Mouse (Mus musculus) MEL (cell line): ENCODE measurements at regions not wholly inside any gene's neighbourhood (a gene's known extent, or its start where the extent isn't known, plus 50 kb on each side); places are given as distances from the start of the nearest gene placed in this dataset.

Experiments
- DNase-seq: peaks from one replicate; pipeline ENCODE4 v3.0.0; 2011; ENCODE audit warnings: low read depth, low spot score
- H3K27ac ChIP-seq: 2 replicates; pipeline ENCODE4 v1.5.1; 2012; ENCODE audit warnings: low read depth, mild to moderate bottlenecking, control low read depth, low read length, moderate library complexity; ENCODE audit not compliant: control insufficient read depth
- H3K27me3 ChIP-seq, 2 experiments: fragments of 150-350 bp in 1 of 2; sonication (generic) in 1 of 2; 2 replicates each; pipeline ENCODE4 v1.6.1; 2012; ENCODE audit warnings: low read length in 2 of 2, mild to moderate bottlenecking in 2 of 2, improper control_type of control experiment in 1 of 2, moderate library complexity in 1 of 2; ENCODE audit not compliant: insufficient read depth in 2 of 2, control insufficient read depth in 1 of 2
- H3K36me3 ChIP-seq, 2 experiments: 2 replicates each; pipeline ENCODE4 v1.6.1; 2012 to 2014; ENCODE audit warnings: low read length in 2 of 2, improper control_type of control experiment in 1 of 2, inconsistent platforms in 1 of 2, mild to moderate bottlenecking in 1 of 2; ENCODE audit not compliant: insufficient read depth in 2 of 2, control insufficient read depth in 1 of 2
- H3K4me1 ChIP-seq, 2 experiments: fragments of 150-350 bp in 1 of 2; sonication (generic) in 1 of 2; 2 replicates each; pipeline ENCODE4 v1.6.1; 2012; ENCODE audit warnings: low read length in 2 of 2, improper control_type of control experiment in 1 of 2, mild to moderate bottlenecking in 1 of 2; ENCODE audit not compliant: insufficient read depth in 2 of 2, control insufficient read depth in 1 of 2
- H3K4me3 ChIP-seq, 2 experiments: fragments of 150-350 bp in 1 of 2; sonication (generic) in 1 of 2; 2 replicates each; pipeline ENCODE4 v1.5.1; 2012; ENCODE audit warnings: low read depth in 2 of 2, low read length in 2 of 2, mild to moderate bottlenecking in 2 of 2, moderate library complexity in 2 of 2, control low read depth in 1 of 2, improper control_type of control experiment in 1 of 2; ENCODE audit not compliant: control insufficient read depth in 1 of 2, insufficient read depth in 1 of 2
- H3K79me2 ChIP-seq: 2 replicates; pipeline ENCODE4 v1.6.1; 2012; ENCODE audit warnings: mild to moderate bottlenecking, low read length, moderate library complexity; ENCODE audit not compliant: control insufficient read depth, poor library complexity, insufficient read depth
- H3K9ac ChIP-seq: 2 replicates; pipeline ENCODE4 v1.6.1; 2012; ENCODE audit warnings: low read depth, mild to moderate bottlenecking, control low read depth, low read length, moderate library complexity; ENCODE audit not compliant: control insufficient read depth, poor library complexity, severe bottlenecking
- H3K9me3 ChIP-seq: fragments of 150-350 bp; sonication (generic); replicated peaks from 2 replicates; pipeline ENCODE4 v1.6.1; 2012; ENCODE audit warnings: mild to moderate bottlenecking, low read length, improper control_type of control experiment, moderate library complexity; ENCODE audit not compliant: insufficient read depth
- BHLHE40 ChIP-seq: IDR thresholded peaks from 2 replicates; pipeline ENCODE4 v1.6.1; 2012; ENCODE audit warnings: low read depth, mild to moderate bottlenecking, inconsistent platforms, low read length, improper control_type of control experiment, borderline replicate concordance
- CHD2 ChIP-seq: IDR thresholded peaks from 2 replicates; pipeline ENCODE4 v1.6.1; 2011; ENCODE audit warnings: low read length, improper control_type of control experiment
- E2F4 ChIP-seq: IDR thresholded peaks from 2 replicates; pipeline ENCODE4 v1.6.1; 2011; ENCODE audit warnings: low read depth, low read length, improper control_type of control experiment, borderline replicate concordance
- ETS1 ChIP-seq: IDR thresholded peaks from 2 replicates; pipeline ENCODE4 v1.6.1; 2012; ENCODE audit warnings: low read depth, mild to moderate bottlenecking, inconsistent platforms, low read length, improper control_type of control experiment, moderate library complexity
- GABPA ChIP-seq: IDR thresholded peaks from 2 replicates; pipeline ENCODE4 v1.6.1; 2012; ENCODE audit warnings: low read depth, mild to moderate bottlenecking, inconsistent platforms, low read length, improper control_type of control experiment, moderate library complexity
- KAT2A ChIP-seq: conservative IDR thresholded peaks from 2 replicates; pipeline ENCODE4 v1.6.1; 2012; ENCODE audit warnings: low read depth, low read length, improper control_type of control experiment, inconsistent platforms
- MYC ChIP-seq: IDR thresholded peaks from 2 replicates; pipeline ENCODE4 v1.6.1; 2011; ENCODE audit warnings: low read depth, mild to moderate bottlenecking, low read length, improper control_type of control experiment, moderate library complexity
- NELFE ChIP-seq: IDR thresholded peaks from 2 replicates; pipeline ENCODE4 v1.6.1; 2011; ENCODE audit warnings: low read depth, low read length, improper control_type of control experiment
- NRF1 ChIP-seq: IDR thresholded peaks from 2 replicates; pipeline ENCODE4 v1.6.1; 2014; ENCODE audit warnings: low read depth, mild to moderate bottlenecking, inconsistent platforms, low read length, improper control_type of control experiment, moderate library complexity; ENCODE audit not compliant: poor library complexity, insufficient read depth, severe bottlenecking
- POLR2AphosphoS2 ChIP-seq: IDR thresholded peaks from 2 replicates; pipeline ENCODE4 v1.6.1; 2011; ENCODE audit warnings: low read length, improper control_type of control experiment
- RAD21 ChIP-seq: IDR thresholded peaks from 2 replicates; pipeline ENCODE4 v1.6.1; 2011; ENCODE audit warnings: mild to moderate bottlenecking, low read depth, low read length, improper control_type of control experiment
- SIN3A ChIP-seq: IDR thresholded peaks from 2 replicates; pipeline ENCODE4 v1.6.1; 2012; ENCODE audit warnings: low read length, improper control_type of control experiment, inconsistent platforms
- SMC3 ChIP-seq: IDR thresholded peaks from 2 replicates; pipeline ENCODE4 v1.6.1; 2011; ENCODE audit warnings: low read depth, low read length, improper control_type of control experiment
- TAL1 ChIP-seq: IDR thresholded peaks from 2 replicates; pipeline ENCODE4 v1.6.1; 2012; ENCODE audit warnings: mild to moderate bottlenecking, inconsistent platforms, low read length, moderate library complexity, mixed read lengths
- UBTF ChIP-seq: IDR thresholded peaks from 2 replicates; pipeline ENCODE4 v1.6.1; 2012; ENCODE audit warnings: low read depth, mild to moderate bottlenecking, inconsistent platforms, low read length, improper control_type of control experiment, moderate library complexity, borderline replicate concordance; ENCODE audit not compliant: insufficient read depth
- ZC3H11A ChIP-seq: IDR thresholded peaks from 2 replicates; pipeline ENCODE4 v1.6.1; 2012; ENCODE audit warnings: low read depth, mild to moderate bottlenecking, inconsistent platforms, low read length, improper control_type of control experiment
- ZNF384 ChIP-seq: IDR thresholded peaks from 2 replicates; pipeline ENCODE4 v1.6.1; 2012; ENCODE audit warnings: low read depth, mild to moderate bottlenecking, inconsistent platforms, low read length, improper control_type of control experiment

DNA sequence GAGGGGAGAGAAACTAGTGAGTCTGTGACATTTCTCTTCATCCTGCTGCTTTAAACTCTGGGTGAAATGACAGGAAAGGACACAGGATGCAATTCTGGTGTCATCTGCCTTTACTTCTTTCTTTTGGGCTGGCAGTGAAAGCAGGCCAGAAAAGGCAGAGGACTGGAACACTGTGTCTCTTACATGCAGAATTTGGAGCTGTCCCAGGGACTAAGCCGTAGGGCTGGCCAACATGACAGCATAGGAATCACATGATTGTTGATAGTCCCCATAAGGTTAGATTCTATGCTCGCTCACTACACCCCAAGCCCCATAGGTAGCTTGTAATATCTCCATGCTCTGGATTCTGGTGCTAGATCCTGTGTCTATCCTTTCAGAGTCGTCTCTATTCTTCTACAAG lies 274.5 kb upstream of the Klf4 start:
- Histone ChIP-seq H3K4me1 (no peaks in the 10 kb centered on the region), H3K36me3 (no peaks in the 10 kb centered on the region), H3K79me2 (no peaks in the 10 kb centered on the region), H3K9ac (no peak overlapping the region), H3K9me3 (no peaks in the 10 kb centered on the region), H3K27me3 (no peaks in the 10 kb centered on the region), H3K4me3 (no peak overlapping the region)
- no peak for DNase-seq
- TF ChIP-seq ZNF384 (no peak), BHLHE40 (no peak)
- TF ChIP-seq, all 39 proteins: peak for 0
- no peak overlapping the region for H3K27ac ChIP-seq

DNA sequence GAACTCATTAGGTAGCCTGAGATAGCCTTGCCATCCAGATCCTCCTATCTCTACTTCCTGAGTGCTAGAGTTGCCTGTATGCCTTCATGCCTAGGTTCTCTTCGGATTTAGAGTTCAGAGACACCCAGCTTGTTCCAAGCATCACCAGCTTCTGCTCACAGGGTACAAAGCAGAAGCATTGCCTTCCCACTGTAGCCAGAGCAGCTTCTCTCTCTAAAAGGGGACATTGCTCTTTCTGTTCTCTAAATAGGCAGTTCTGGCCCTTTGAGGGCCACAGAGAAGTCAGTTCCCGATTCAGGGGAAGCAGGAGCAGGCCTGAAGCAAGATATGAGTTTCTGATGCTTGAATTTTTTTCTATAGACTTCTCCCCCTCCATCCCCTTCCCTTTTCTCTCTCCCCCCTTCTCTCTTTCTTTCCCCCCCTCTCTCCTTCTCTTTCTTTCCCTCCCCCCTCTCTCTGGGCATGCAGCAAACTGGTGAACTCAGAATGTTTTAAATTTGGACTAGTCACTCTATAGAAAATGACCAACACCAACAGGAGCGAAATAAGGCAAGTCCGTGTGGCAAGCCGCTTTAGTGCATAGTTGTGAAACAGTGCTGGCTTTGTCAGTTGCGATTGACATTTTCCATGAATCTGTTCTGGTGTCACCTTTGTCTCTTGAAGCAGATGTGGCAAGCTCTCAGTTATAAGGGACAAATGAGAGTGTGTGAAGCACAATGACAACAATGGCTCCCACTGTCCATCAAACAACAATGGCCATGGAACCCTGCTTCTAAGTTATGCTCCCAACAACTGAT lies 273.2 kb upstream of the Klf4 start:
- DNase-seq = no peak
- no peak overlapping the region for H3K27ac ChIP-seq
- H3K4me1 ChIP-seq = no peaks in the 10 kb centered on the region
- no peak overlapping the region for H3K4me3 ChIP-seq
- H3K79me2 ChIP-seq = no peaks in the 10 kb centered on the region
- no peak for TF ChIP-seq E2F4
- TF ChIP-seq UBTF = no peak
- TF ChIP-seq ETS1 = no peak
- no peak for TF ChIP-seq NRF1
- no peak for TF ChIP-seq POLR2AphosphoS2
- H3K9me3 ChIP-seq = no peaks in the 10 kb centered on the region
- no peaks in the 10 kb centered on the region for H3K36me3 ChIP-seq
- no peaks in the 10 kb centered on the region for H3K27me3 ChIP-seq
- H3K9ac ChIP-seq = no peak overlapping the region

DNA sequence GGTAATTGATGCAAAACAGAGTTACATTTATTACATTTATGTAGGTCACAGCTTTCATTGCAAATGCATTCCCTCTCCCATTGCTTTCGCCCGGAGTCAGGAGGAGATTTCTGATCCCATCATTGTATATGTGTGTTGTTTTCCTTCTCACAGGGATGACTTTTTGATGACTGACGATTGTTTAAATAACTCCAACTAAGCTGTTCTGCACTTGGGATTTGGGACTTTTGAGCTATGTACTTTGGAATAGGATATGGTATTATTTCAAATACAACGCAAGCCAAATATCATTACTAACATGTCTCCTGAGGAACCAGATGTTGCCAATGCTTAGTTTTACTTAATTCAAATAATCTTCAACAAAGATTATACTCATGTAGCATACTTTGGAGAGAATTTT lies 269.8 kb upstream of the Klf4 start:
- Histone ChIP-seq H3K4me3 (no peak overlapping the region), H3K9me3 (no peaks in the 10 kb centered on the region), H3K79me2 (no peaks in the 10 kb centered on the region), H3K27me3 (no peaks in the 10 kb centered on the region), H3K9ac (no peak overlapping the region), H3K4me1 (no peaks in the 10 kb centered on the region), H3K27ac (no peak overlapping the region), H3K36me3 (no peaks in the 10 kb centered on the region)
- DNase-seq = no peak
- TF ChIP-seq CHD2 = no peak
- TF ChIP-seq KAT2A = no peak
- no peak for TF ChIP-seq ETS1
- TF ChIP-seq POLR2AphosphoS2 = no peak
- no peak for TF ChIP-seq NELFE
- no peak for TF ChIP-seq GABPA
- TF ChIP-seq UBTF = no peak
- no peak for TF ChIP-seq ZC3H11A
- TF ChIP-seq MYC = no peak
- no peak for TF ChIP-seq SIN3A
- TF ChIP-seq RAD21 = no peak
- TF ChIP-seq SMC3 = no peak
- no peak for TF ChIP-seq TAL1
